Mouse (Mus musculus): ENCODE measurements around the gene Gtf2a2.

Gtf2a2 gene

DNA sequence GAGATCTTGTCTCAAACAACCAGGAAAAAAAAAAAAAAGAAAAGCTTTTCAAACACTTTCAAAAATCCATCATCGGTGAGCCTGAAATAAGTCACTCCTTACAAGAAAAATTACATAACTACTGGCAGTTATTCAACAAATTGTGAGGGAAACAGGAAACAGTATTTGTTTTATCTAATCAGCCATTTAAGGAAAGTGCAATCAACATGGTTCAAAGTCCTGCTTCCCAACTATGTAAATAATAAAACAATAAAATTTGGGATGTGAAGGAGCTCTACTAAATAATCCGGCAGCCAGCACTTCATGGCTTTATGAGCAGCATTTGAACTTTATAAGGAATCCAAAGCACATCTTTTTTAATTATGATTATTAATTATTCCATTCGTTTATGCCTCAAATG lies 49.7 kb downstream of the Gtf2a2 start:
- no peak for DNase-seq (ENCODE audit: low spot score in 2 of 2)

DNA sequence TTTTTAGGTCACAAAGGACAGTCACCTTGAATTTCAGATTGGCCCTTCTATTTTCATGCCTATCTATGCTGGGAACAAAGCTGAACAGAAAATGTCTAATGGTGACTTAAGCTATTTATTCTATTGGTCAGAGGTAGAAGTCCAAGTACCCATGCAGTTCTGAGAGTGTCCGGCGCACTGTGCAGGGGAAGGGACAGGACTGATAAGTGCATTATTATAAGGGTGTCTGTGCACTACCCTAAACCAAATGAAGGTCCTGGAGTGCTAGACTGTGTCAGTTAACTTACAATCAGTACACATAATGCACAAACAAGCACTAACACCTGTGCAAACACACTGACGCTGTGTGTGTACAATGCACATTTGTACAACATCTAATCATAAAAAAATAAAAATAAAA lies 55.1 kb downstream of the Gtf2a2 start:
- no peak for DNase-seq (ENCODE audit: low spot score in 2 of 2)

DNA sequence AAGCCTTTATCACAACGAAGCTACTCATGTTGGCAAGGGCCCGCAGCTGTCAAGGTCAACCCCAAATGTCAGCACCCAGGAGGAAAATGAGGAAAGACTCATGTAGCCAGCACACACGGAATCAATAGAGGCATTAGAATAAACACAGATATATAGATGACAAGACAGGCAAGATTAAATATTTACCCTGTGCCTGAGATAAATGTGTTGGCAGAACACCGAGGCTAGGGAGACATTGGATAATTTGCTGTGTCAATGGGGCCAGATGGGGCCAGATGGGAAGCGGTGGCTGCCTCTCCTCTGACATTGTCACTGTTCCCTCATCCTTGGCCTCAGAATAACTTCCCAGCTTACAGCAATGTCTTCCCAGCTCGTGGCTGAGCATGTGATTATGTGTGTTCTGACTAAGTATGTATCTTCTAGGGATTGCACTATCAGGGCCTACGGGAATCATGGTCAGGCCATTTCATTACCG lies 57.6 kb downstream of the Gtf2a2 start:
- DNase-seq (ENCODE audit: low spot score in 2 of 2): no peak

DNA sequence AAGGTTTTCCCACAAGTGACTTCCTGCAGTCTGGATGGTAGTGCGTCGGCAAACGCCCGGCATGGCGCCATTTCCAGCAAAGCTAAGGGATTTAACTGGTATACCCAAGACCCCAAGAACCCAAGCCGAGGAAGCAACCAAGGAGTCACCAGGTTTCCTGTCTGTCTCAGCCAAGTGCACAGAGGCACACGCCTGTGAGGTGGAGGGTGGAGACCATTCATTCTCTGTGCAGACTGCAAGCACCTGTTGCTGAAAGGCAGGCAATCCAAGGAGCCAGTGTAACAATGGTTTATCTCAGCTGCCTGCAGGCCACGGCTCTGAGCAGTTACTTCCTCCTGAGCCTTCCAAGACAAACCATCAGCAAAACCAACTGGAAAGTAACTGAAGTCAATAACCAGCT lies 60.0 kb downstream of the Gtf2a2 start:
- no peak for DNase-seq (ENCODE audit: low spot score in 2 of 2)

Data from frontal cortex, postnatal 14 days (tissue).